Mouse (Mus musculus) intestine, embryonic 14.5 days (tissue): ENCODE measurements around the gene Gm10295. TPM values are rescaled to one million over a fixed set of nuclear protein-coding genes. Genes with fewer than 3 reads are reported as not detected.

Experiments
- ATAC-seq: fragments of 200-750 bp; cut with Nextera tagmentation; replicated peaks from 2 replicates; pipeline ENCODE4 v1.8.0; 2017; ENCODE audit warnings: low read depth, moderate number of reproducible peaks, moderate TSS enrichment, moderate library complexity; ENCODE audit not compliant: low FRiP score, low TSS enrichment
- DNase-seq: peaks from one replicate; pipeline ENCODE4 v3.0.0-alpha.2; 2018; ENCODE audit warnings: low spot score
- H3K27ac ChIP-seq: fragments of 300-500 bp; sonication (generic); 2 replicates; pipeline ENCODE4 v1.5.1; 2014; ENCODE audit warnings: low read depth, mild to moderate bottlenecking, control low read depth
- H3K27me3 ChIP-seq: fragments of 300-500 bp; sonication (generic); replicated peaks from 2 replicates; pipeline ENCODE4 v1.6.1; 2014; ENCODE audit warnings: low read length, control low read depth; ENCODE audit not compliant: control insufficient read depth, insufficient read depth
- H3K36me3 ChIP-seq: fragments of 300-500 bp; sonication (generic); 2 replicates; pipeline ENCODE4 v1.6.1; 2014; ENCODE audit warnings: low read length, control low read depth; ENCODE audit not compliant: control insufficient read depth, insufficient read depth
- H3K4me1 ChIP-seq: fragments of 300-500 bp; sonication (generic); replicated peaks from 2 replicates; pipeline ENCODE4 v1.6.1; 2014; ENCODE audit warnings: low read length, control low read depth, mixed read lengths; ENCODE audit not compliant: control insufficient read depth, insufficient read depth
- H3K4me2 ChIP-seq: fragments of 300-500 bp; sonication (generic); 2 replicates; pipeline ENCODE4 v1.6.1; 2014; ENCODE audit warnings: low read length
- H3K4me3 ChIP-seq: fragments of 300-500 bp; sonication (generic); 2 replicates; pipeline ENCODE4 v1.5.1; 2014; ENCODE audit warnings: low read depth, low read length, control low read depth, mixed read lengths
- H3K9ac ChIP-seq: fragments of 300-500 bp; sonication (generic); 2 replicates; pipeline ENCODE4 v1.6.1; 2014; ENCODE audit warnings: mild to moderate bottlenecking, low read length
- H3K9me3 ChIP-seq: fragments of 300-500 bp; sonication (generic); 2 replicates; pipeline ENCODE4 v1.6.1; 2016; ENCODE audit warnings: low read length, control low read depth; ENCODE audit not compliant: control insufficient read depth
- WGBS: fragments of 180-500 bp; shearing (Covaris S2); extraction: QIAGEN DNeasy Blood & Tissue Kit; methylation state at CpG from one replicate; pipeline ENCODE4 v1.1.7; 2014; 5-methylcytosine and 5-hydroxymethylcytosine counted together
- polyA plus RNA-seq: library from polyadenylated mRNA; unstranded; fragments of >200 nt; fragmentation: Nextera tagmentation; extraction: Ambion mirVana; gene quantifications from 2 replicates; pipeline ENCODE4 v1.2.1, GENCODE M21; 2014

Gm10295 gene
- polyA plus RNA-seq = not detected in 2 replicates

- H3K4me3 ChIP-seq = no peak within 1 kb of the TSS
- peaks cover 4% of the 10 kb centered on the region for H3K4me1 ChIP-seq
- no peak for ATAC-seq
- no peak within 1 kb of the TSS for H3K9ac ChIP-seq
- no peaks in the 10 kb centered on the region for H3K9me3 ChIP-seq
- no peak for DNase-seq
- H3K4me2 ChIP-seq = peak within 1 kb of the TSS; percentile 25; the same call in 1 of the 2 replicates
- H3K27me3 ChIP-seq = no peaks in the 10 kb centered on the region
- no peak within 1 kb of the TSS for H3K27ac ChIP-seq
- WGBS = 23% methylated on average over 11 of the region's 11 CpGs
- H3K36me3 ChIP-seq = no peaks in the 10 kb centered on the region
Observed at GRCm38 (mm10) chr7:71351364-71351763, at the start of gene Gm10295. Gm10295 (minus strand) TSS chr7:71351485.

GRCm38 (mm10) chr7:71401032-71401431 lies 49.7 kb upstream of the Gm10295 start:
- H3K4me1 ChIP-seq = 0 out of 2 replicates have a peak, but pooled peaks cover 4% of the 10 kb centered on the region
- no peak overlapping the region for H3K4me3 ChIP-seq
- no peaks in the 10 kb centered on the region for H3K36me3 ChIP-seq
- ATAC-seq = no peak
- WGBS = 9% methylated on average over 2 of the region's 2 CpGs
- H3K4me2 ChIP-seq = no peak overlapping the region
- DNase-seq = no peak
- no peak overlapping the region for H3K9ac ChIP-seq
- H3K27me3 ChIP-seq = no peaks in the 10 kb centered on the region
- H3K27ac ChIP-seq = no peak overlapping the region
- no peaks in the 10 kb centered on the region for H3K9me3 ChIP-seq

GRCm38 (mm10) chr7:71399891-71400632 lies 48.8 kb upstream of the Gm10295 start:
- WGBS = 56% methylated on average over 5 of the region's 5 CpGs
- Histone ChIP-seq H3K4me3 (no peak overlapping the region), H3K27me3 (no peaks in the 10 kb centered on the region), H3K4me2 (no peak overlapping the region), H3K9me3 (no peaks in the 10 kb centered on the region), H3K9ac (no peak overlapping the region), H3K4me1 (0 out of 2 replicates have a peak, but pooled peaks cover 4% of the 10 kb centered on the region), H3K36me3 (no peaks in the 10 kb centered on the region), H3K27ac (no peak overlapping the region)
- ATAC-seq = no peak
- no peak for DNase-seq

- H3K27me3 ChIP-seq = no peaks in the 10 kb centered on the region
- H3K27ac ChIP-seq = 0 out of 2 replicates have a peak overlapping the region, but pooled peaks have one; percentile 23
- no peaks in the 10 kb centered on the region for H3K36me3 ChIP-seq
- no peak overlapping the region for H3K9ac ChIP-seq
- WGBS = 46% methylated on average over 10 of the region's 10 CpGs
- H3K4me2 ChIP-seq = no peak overlapping the region
- H3K9me3 ChIP-seq = no peaks in the 10 kb centered on the region
- no peak overlapping the region for H3K4me3 ChIP-seq
- no peak for DNase-seq
- ATAC-seq = no peak
- H3K4me1 ChIP-seq = 0 out of 2 replicates have a peak, but pooled peaks cover 4% of the 10 kb centered on the region
Observed at GRCm38 (mm10) chr7:71398959-71399756, 47.9 kb upstream of the Gm10295 start.

- Histone ChIP-seq H3K4me2 (no peak overlapping the region), H3K9me3 (no peaks in the 10 kb centered on the region), H3K27me3 (no peaks in the 10 kb centered on the region), H3K36me3 (no peaks in the 10 kb centered on the region), H3K4me3 (no peak overlapping the region), H3K4me1 (0 out of 2 replicates have a peak, but pooled peaks cover 4% of the 10 kb centered on the region), H3K9ac (no peak overlapping the region), H3K27ac (no peak overlapping the region)
- 67% methylated on average over 1 of the region's 1 CpGs for WGBS
- ATAC-seq = no peak
- no peak for DNase-seq
Observed at GRCm38 (mm10) chr7:71398389-71398788, 47.1 kb upstream of the Gm10295 start.

GRCm38 (mm10) chr7:71392795-71393341 lies 41.6 kb upstream of the Gm10295 start:
- no peak for DNase-seq
- Histone ChIP-seq H3K36me3 (no peaks in the 10 kb centered on the region), H3K27ac (peak overlapping the region; percentile 49), H3K4me3 (no peak overlapping the region), H3K9ac (no peak overlapping the region), H3K27me3 (no peaks in the 10 kb centered on the region), H3K4me2 (no peak overlapping the region), H3K9me3 (no peaks in the 10 kb centered on the region), H3K4me1 (peaks cover 8% of the 10 kb centered on the region; the same call in 1 of the 2 replicates)
- WGBS = 17% methylated on average over 4 of the region's 4 CpGs
- no peak for ATAC-seq

- WGBS = 43% methylated on average over 5 of the region's 5 CpGs
- Histone ChIP-seq H3K9me3 (no peaks in the 10 kb centered on the region), H3K4me2 (no peak overlapping the region), H3K27me3 (no peaks in the 10 kb centered on the region), H3K4me1 (peaks cover 8% of the 10 kb centered on the region; the same call in 1 of the 2 replicates), H3K9ac (no peak overlapping the region), H3K4me3 (no peak overlapping the region), H3K27ac (peak overlapping the region; percentile 12; the same call in 1 of the 2 replicates), H3K36me3 (no peaks in the 10 kb centered on the region)
- no peak for DNase-seq
- no peak for ATAC-seq
Observed at GRCm38 (mm10) chr7:71391333-71391732, 40.0 kb upstream of the Gm10295 start.

GRCm38 (mm10) chr7:71390291-71390690 lies 39.0 kb upstream of the Gm10295 start:
- ATAC-seq (no peak), DNase-seq (no peak)
- Histone ChIP-seq H3K9me3 (no peaks in the 10 kb centered on the region), H3K27me3 (no peaks in the 10 kb centered on the region), H3K4me1 (peaks cover 8% of the 10 kb centered on the region; the same call in 1 of the 2 replicates), H3K36me3 (no peaks in the 10 kb centered on the region), H3K9ac (no peak overlapping the region), H3K27ac (peak overlapping the region; percentile 43; the same call in 1 of the 2 replicates), H3K4me3 (no peak overlapping the region), H3K4me2 (no peak overlapping the region)
- 47% methylated on average over 2 of the region's 2 CpGs for WGBS
